Mouse (Mus musculus): ENCODE results near the gene Gm15140.
"Not testable (repeated sequence)": the region's sequence is repeated elsewhere in the genome, so short reads cannot be mapped to it uniquely, and the experiment has no call there.

Gm15140 gene

DNA sequence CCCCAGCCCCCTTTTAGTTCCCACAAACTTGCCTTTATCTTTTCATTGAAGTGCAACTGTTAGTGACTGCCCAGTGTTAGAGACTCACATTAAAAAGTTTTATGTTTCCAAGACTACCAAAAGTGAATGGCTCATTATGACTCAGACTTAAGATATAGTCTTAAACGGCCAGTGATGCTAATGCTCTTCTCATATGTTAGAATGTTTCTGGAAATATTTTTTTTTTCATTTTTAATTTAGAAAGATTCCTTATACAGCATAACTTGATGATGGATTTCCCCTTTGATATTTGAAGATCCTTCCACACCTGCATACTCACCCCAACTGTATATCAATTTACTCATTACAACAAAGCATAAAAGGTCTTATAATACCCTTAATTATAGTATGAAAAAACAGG lies at the start of gene Gm15140:
Gm15140 (minus strand) TSS at position 101 of the 400 bp plus-strand sequence.
- not testable (repeated sequence) for DNase-seq (ENCODE audit: low spot score in 2 of 2)
